Mouse (Mus musculus) cerebellum, adult 2 months (tissue): ENCODE measurements around the gene Fyco1.

ENCODE experiments used
- CTCF ChIP-seq: fragments of 200-500 bp; IDR thresholded peaks from 2 replicates; pipeline ENCODE4 v1.5.1; 2011; ENCODE audit warnings: low read depth, mild to moderate bottlenecking, control low read depth, low read length, moderate library complexity, borderline replicate concordance; ENCODE audit not compliant: insufficient read depth
- POLR2A ChIP-seq: fragments of 200-500 bp; IDR thresholded peaks from 2 replicates; pipeline ENCODE4 v1.6.1; 2011; ENCODE audit warnings: low read length, control low read depth, borderline replicate concordance; ENCODE audit not compliant: insufficient read depth

- TF ChIP-seq CTCF = no peak
- no peak for TF ChIP-seq POLR2A
These were observed 48.8 kb downstream of the Fyco1 start for GRCm38 (mm10) chr9:123802896-123803295.
